Mouse (Mus musculus) kidney, embryonic 15.5 days (tissue): ENCODE measurements around the gene Atxn10. TPM values are rescaled to one million over a fixed set of nuclear protein-coding genes. Genes with fewer than 3 reads are reported as not detected.
A peak's percentile ranks its signal among the peaks of the same experiment; 100 is the strongest.

Source experiments
- ATAC-seq: fragments of 200-750 bp; cut with Nextera tagmentation; replicated peaks from 2 replicates; pipeline ENCODE4 v1.8.0; 2017; ENCODE audit warnings: moderate TSS enrichment; ENCODE audit not compliant: low FRiP score
- H3K27ac ChIP-seq: fragments of 300-500 bp; sonication (generic); 2 replicates; pipeline ENCODE4 v1.5.1; 2015; ENCODE audit warnings: mild to moderate bottlenecking, inconsistent platforms
- H3K27me3 ChIP-seq: fragments of 300-500 bp; sonication (generic); 2 replicates; pipeline ENCODE4 v1.6.1; 2015; ENCODE audit warnings: inconsistent platforms
- H3K36me3 ChIP-seq: fragments of 300-500 bp; sonication (generic); 2 replicates; pipeline ENCODE4 v1.6.1; 2015; ENCODE audit warnings: inconsistent platforms
- H3K4me1 ChIP-seq: fragments of 300-500 bp; sonication (generic); 2 replicates; pipeline ENCODE4 v1.6.1; 2015; ENCODE audit warnings: inconsistent platforms
- H3K4me2 ChIP-seq: fragments of 300-500 bp; sonication (generic); 2 replicates; pipeline ENCODE4 v1.6.1; 2015; ENCODE audit warnings: moderate library complexity, mild to moderate bottlenecking, inconsistent platforms
- H3K4me3 ChIP-seq: fragments of 300-500 bp; sonication (generic); replicated peaks from 2 replicates; pipeline ENCODE4 v1.5.1; 2015; ENCODE audit warnings: mild to moderate bottlenecking, inconsistent platforms
- H3K9ac ChIP-seq: fragments of 300-500 bp; sonication (generic); 2 replicates; pipeline ENCODE4 v1.6.1; 2015; ENCODE audit warnings: mild to moderate bottlenecking, inconsistent platforms
- H3K9me3 ChIP-seq: fragments of 300-500 bp; sonication (generic); replicated peaks from 2 replicates; pipeline ENCODE4 v1.6.1; 2016; ENCODE audit warnings: inconsistent platforms
- WGBS: fragments of 180-500 bp; shearing (Covaris S2); methylation state at CpG from one replicate; pipeline ENCODE4 v1.1.7; 2015; ENCODE audit warnings: mixed read lengths; 5-methylcytosine and 5-hydroxymethylcytosine counted together
- polyA plus RNA-seq: library from polyadenylated mRNA; unstranded; fragments of >200 nt; fragmentation: Nextera tagmentation; extraction: Ambion mirVana; gene quantifications from 2 replicates; pipeline ENCODE4 v1.2.1, GENCODE M21; 2015

Gene Atxn10
- polyA plus RNA-seq, 1 experiment from 2014 or later: 287 TPM

GRCm38 (mm10) chr15:85336301-85336991 lies 401 bp downstream of the Atxn10 start:
- H3K4me1 ChIP-seq: peaks cover 23% of the 10 kb centered on the region
- no peaks in the 10 kb centered on the region for H3K27me3 ChIP-seq
- H3K9ac ChIP-seq: peak overlapping the region; percentile 91
- H3K36me3 ChIP-seq: 0 out of 2 replicates have a peak, but pooled peaks cover 3% of the 10 kb centered on the region
- H3K9me3 ChIP-seq: no peaks in the 10 kb centered on the region
- peak overlapping the region; percentile 87 for H3K4me3 ChIP-seq
- peak; percentile 96 for ATAC-seq
- H3K27ac ChIP-seq: peak overlapping the region; percentile 98
- peak overlapping the region; percentile 77 for H3K4me2 ChIP-seq
- WGBS: under 1% methylated on average over 52 of the region's 54 CpGs

GRCm38 (mm10) chr15:85337219-85337618 lies 1.2 kb downstream of the Atxn10 start:
- Histone ChIP-seq H3K36me3 (0 out of 2 replicates have a peak, but pooled peaks cover 3% of the 10 kb centered on the region), H3K4me1 (peaks cover 23% of the 10 kb centered on the region), H3K4me3 (peak overlapping the region; percentile 87), H3K9me3 (no peaks in the 10 kb centered on the region), H3K27ac (peak overlapping the region; percentile 98), H3K9ac (peak overlapping the region; percentile 91), H3K27me3 (no peaks in the 10 kb centered on the region), H3K4me2 (peak overlapping the region; percentile 77)
- 43% methylated on average over 9 of the region's 9 CpGs for WGBS
- ATAC-seq: no peak

GRCm38 (mm10) chr15:85337979-85338378 lies 1.9 kb downstream of the Atxn10 start:
- WGBS: 96% methylated on average over 5 of the region's 5 CpGs
- H3K4me2 ChIP-seq: 0 out of 2 replicates have a peak overlapping the region, but pooled peaks have one; percentile 77

GRCm38 (mm10) chr15:85342246-85342645 lies 6.2 kb downstream of the Atxn10 start:
- H3K36me3 ChIP-seq: 0 out of 2 replicates have a peak, but pooled peaks cover 9% of the 10 kb centered on the region
- ATAC-seq: no peak
- H3K9ac ChIP-seq: no peak overlapping the region
- no peaks in the 10 kb centered on the region for H3K27me3 ChIP-seq
- peaks cover 15% of the 10 kb centered on the region for H3K4me1 ChIP-seq
- H3K4me3 ChIP-seq: no peak overlapping the region
- WGBS: 95% methylated on average over 2 of the region's 2 CpGs
- no peaks in the 10 kb centered on the region for H3K9me3 ChIP-seq
- no peak overlapping the region for H3K4me2 ChIP-seq
- H3K27ac ChIP-seq: no peak overlapping the region

More at GRCm38 (mm10) chr15:85337979-85338378, 1.9 kb downstream of the Atxn10 start:
- 0 out of 2 replicates have a peak overlapping the region, but pooled peaks have one; percentile 87 for H3K4me3 ChIP-seq
- no peak overlapping the region for H3K9ac ChIP-seq
- no peak for ATAC-seq
- no peak overlapping the region for H3K27ac ChIP-seq
- no peaks in the 10 kb centered on the region for H3K27me3 ChIP-seq
- 0 out of 2 replicates have a peak, but pooled peaks cover 3% of the 10 kb centered on the region for H3K36me3 ChIP-seq
- H3K4me1 ChIP-seq: peaks cover 23% of the 10 kb centered on the region
- H3K9me3 ChIP-seq: no peaks in the 10 kb centered on the region

- no peaks in the 10 kb centered on the region for H3K4me1 ChIP-seq
- no peak overlapping the region for H3K4me3 ChIP-seq
- H3K9me3 ChIP-seq: no peaks in the 10 kb centered on the region
- no peak for ATAC-seq
- H3K4me2 ChIP-seq: no peak overlapping the region
- WGBS: 63% methylated on average over 2 of the region's 2 CpGs
- H3K27me3 ChIP-seq: no peaks in the 10 kb centered on the region
- no peak overlapping the region for H3K27ac ChIP-seq
- 0 out of 2 replicates have a peak, but pooled peaks cover 9% of the 10 kb centered on the region for H3K36me3 ChIP-seq
- H3K9ac ChIP-seq: no peak overlapping the region
Measured at GRCm38 (mm10) chr15:85344673-85345072, 8.6 kb downstream of the Atxn10 start.

GRCm38 (mm10) chr15:85347058-85347700 lies 11.1 kb downstream of the Atxn10 start:
- Histone ChIP-seq H3K27ac (no peak overlapping the region), H3K9ac (no peak overlapping the region), H3K36me3 (0 out of 2 replicates have a peak, but pooled peaks cover 6% of the 10 kb centered on the region), H3K4me2 (no peak overlapping the region), H3K4me3 (no peak overlapping the region), H3K9me3 (no peaks in the 10 kb centered on the region), H3K4me1 (no peaks in the 10 kb centered on the region), H3K27me3 (no peaks in the 10 kb centered on the region)
- WGBS: 87% methylated on average over 6 of the region's 6 CpGs
- ATAC-seq: no peak

- Histone ChIP-seq H3K4me1 (no peaks in the 10 kb centered on the region), H3K9ac (no peak overlapping the region), H3K4me2 (no peak overlapping the region), H3K27ac (no peak overlapping the region), H3K4me3 (no peak overlapping the region), H3K36me3 (0 out of 2 replicates have a peak, but pooled peaks cover 6% of the 10 kb centered on the region), H3K9me3 (no peaks in the 10 kb centered on the region), H3K27me3 (no peaks in the 10 kb centered on the region)
- WGBS: 82% methylated on average over 2 of the region's 2 CpGs
- no peak for ATAC-seq
Measured at GRCm38 (mm10) chr15:85350144-85350543, 14.1 kb downstream of the Atxn10 start.

- WGBS: 85% methylated on average over 9 of the region's 9 CpGs
- H3K27ac ChIP-seq: no peak overlapping the region
- H3K4me2 ChIP-seq: no peak overlapping the region
- no peak for ATAC-seq
- no peaks in the 10 kb centered on the region for H3K9me3 ChIP-seq
- H3K9ac ChIP-seq: no peak overlapping the region
- no peaks in the 10 kb centered on the region for H3K27me3 ChIP-seq
- H3K36me3 ChIP-seq: peaks cover 2% of the 10 kb centered on the region; the same call in 1 of the 2 replicates
- H3K4me3 ChIP-seq: no peak overlapping the region
- H3K4me1 ChIP-seq: peaks cover 10% of the 10 kb centered on the region
Measured at GRCm38 (mm10) chr15:85354060-85354459, 18.0 kb downstream of the Atxn10 start.

- 65% methylated on average over 6 of the region's 6 CpGs for WGBS
- Histone ChIP-seq H3K4me1 (peaks cover 10% of the 10 kb centered on the region), H3K27ac (no peak overlapping the region), H3K9me3 (no peaks in the 10 kb centered on the region), H3K27me3 (no peaks in the 10 kb centered on the region), H3K36me3 (peaks cover 21% of the 10 kb centered on the region), H3K4me2 (no peak overlapping the region), H3K9ac (no peak overlapping the region), H3K4me3 (no peak overlapping the region)
- ATAC-seq: no peak
Measured at GRCm38 (mm10) chr15:85356112-85356511, 20.1 kb downstream of the Atxn10 start.

- Histone ChIP-seq H3K4me2 (no peak overlapping the region), H3K36me3 (peaks cover 36% of the 10 kb centered on the region), H3K9me3 (no peaks in the 10 kb centered on the region), H3K9ac (no peak overlapping the region), H3K4me3 (no peak overlapping the region), H3K27me3 (no peaks in the 10 kb centered on the region), H3K27ac (no peak overlapping the region), H3K4me1 (peaks cover 10% of the 10 kb centered on the region)
- 84% methylated on average over 4 of the region's 4 CpGs for WGBS
- ATAC-seq: no peak
Measured at GRCm38 (mm10) chr15:85357465-85358225, 21.6 kb downstream of the Atxn10 start.

DNA sequence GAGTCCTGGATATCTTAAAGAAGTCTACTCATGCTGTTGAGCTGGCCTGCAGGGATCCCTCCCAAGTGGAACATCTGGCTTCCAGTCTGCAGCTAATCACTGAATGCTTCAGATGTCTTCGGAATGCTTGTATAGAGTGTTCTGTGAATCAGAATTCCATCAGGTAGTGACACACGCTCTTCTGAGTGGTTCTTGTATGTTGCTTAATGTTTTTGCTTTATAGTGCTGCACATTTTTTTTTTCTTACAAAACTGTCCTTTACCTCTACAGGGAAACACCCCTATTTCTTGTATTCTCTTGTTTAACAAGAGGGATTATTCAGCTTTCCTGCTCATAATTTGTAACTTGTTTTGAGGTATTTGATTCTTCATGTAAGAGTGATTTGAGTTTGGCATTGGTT lies 23.4 kb downstream of the Atxn10 start:
- Histone ChIP-seq H3K4me3 (no peak overlapping the region), H3K36me3 (peaks cover 54% of the 10 kb centered on the region), H3K27me3 (no peaks in the 10 kb centered on the region), H3K27ac (no peak overlapping the region), H3K4me1 (peaks cover 10% of the 10 kb centered on the region), H3K9me3 (no peaks in the 10 kb centered on the region), H3K4me2 (no peak overlapping the region), H3K9ac (no peak overlapping the region)
- no peak for ATAC-seq
- 89% methylated on average over 2 of the region's 2 CpGs for WGBS

GRCm38 (mm10) chr15:85359901-85360300 lies 23.9 kb downstream of the Atxn10 start:
- Histone ChIP-seq H3K27me3 (no peaks in the 10 kb centered on the region), H3K36me3 (peaks cover 58% of the 10 kb centered on the region), H3K4me1 (peaks cover 10% of the 10 kb centered on the region), H3K9ac (no peak overlapping the region), H3K4me2 (no peak overlapping the region), H3K9me3 (no peaks in the 10 kb centered on the region), H3K27ac (no peak overlapping the region), H3K4me3 (no peak overlapping the region)
- WGBS: 83% methylated on average over 4 of the region's 4 CpGs
- no peak for ATAC-seq
